Mouse (Mus musculus) thymus, adult 2 months (tissue): Measurements from ENCODE around the gene Atp2a2. TPM values are rescaled to one million over a fixed set of nuclear protein-coding genes. Genes with fewer than 3 reads are reported as not detected.

Source experiments
- DNase-seq: peaks from one replicate; pipeline ENCODE4 v3.0.0; 2021
- H3K27ac ChIP-seq: fragments of 200-500 bp; 2 replicates; pipeline ENCODE4 v1.5.1; 2012; ENCODE audit warnings: low read length, control low read depth; ENCODE audit not compliant: control insufficient read depth, insufficient read depth
- H3K27me3 ChIP-seq: fragments of 200-500 bp; 2 replicates; pipeline ENCODE4 v1.6.1; 2012; ENCODE audit warnings: mild to moderate bottlenecking, low read length, moderate library complexity, mixed read lengths; ENCODE audit not compliant: control insufficient read depth, insufficient read depth
- H3K36me3 ChIP-seq: fragments of 200-500 bp; 2 replicates; pipeline ENCODE4 v1.6.1; 2012; ENCODE audit warnings: mild to moderate bottlenecking, low read length, moderate library complexity; ENCODE audit not compliant: control insufficient read depth, insufficient read depth
- H3K4me1 ChIP-seq: fragments of 200-500 bp; replicated peaks from 2 replicates; pipeline ENCODE4 v1.6.1; 2012; ENCODE audit warnings: low read length; ENCODE audit not compliant: control insufficient read depth, insufficient read depth
- H3K4me3 ChIP-seq: fragments of 200-500 bp; 2 replicates; pipeline ENCODE4 v1.5.1; 2012; ENCODE audit warnings: mild to moderate bottlenecking, low read length, control low read depth, moderate library complexity; ENCODE audit not compliant: control insufficient read depth, insufficient read depth
- CTCF ChIP-seq: fragments of 200-500 bp; IDR thresholded peaks from 2 replicates; pipeline ENCODE4 v1.5.1; 2012; ENCODE audit warnings: mild to moderate bottlenecking, control low read depth, low read length, moderate library complexity, borderline replicate concordance; ENCODE audit not compliant: control insufficient read depth, poor library complexity, insufficient read depth; ENCODE audit errors: extremely low read depth
- POLR2A ChIP-seq: fragments of 200-500 bp; IDR thresholded peaks from 2 replicates; pipeline ENCODE4 v1.6.1; 2012; ENCODE audit warnings: mild to moderate bottlenecking, low read length, control low read depth, moderate library complexity; ENCODE audit not compliant: control insufficient read depth, poor library complexity, insufficient read depth; ENCODE audit errors: extremely low read depth
- WGBS: fragments of 180-500 bp; shearing (Covaris S2); methylation state at CpG from one replicate; pipeline ENCODE4 v1.1.7; 2018; 5-methylcytosine and 5-hydroxymethylcytosine counted together
- polyA plus RNA-seq: library from polyadenylated mRNA; depleted of rRNA; stranded (reverse); fragments of >200 nt; gene quantifications from 2 replicates; pipeline ENCODE4 v1.2.3, GENCODE M21; 2012

Atp2a2 gene
- polyA plus RNA-seq, 1 experiment: 175 TPM

DNA sequence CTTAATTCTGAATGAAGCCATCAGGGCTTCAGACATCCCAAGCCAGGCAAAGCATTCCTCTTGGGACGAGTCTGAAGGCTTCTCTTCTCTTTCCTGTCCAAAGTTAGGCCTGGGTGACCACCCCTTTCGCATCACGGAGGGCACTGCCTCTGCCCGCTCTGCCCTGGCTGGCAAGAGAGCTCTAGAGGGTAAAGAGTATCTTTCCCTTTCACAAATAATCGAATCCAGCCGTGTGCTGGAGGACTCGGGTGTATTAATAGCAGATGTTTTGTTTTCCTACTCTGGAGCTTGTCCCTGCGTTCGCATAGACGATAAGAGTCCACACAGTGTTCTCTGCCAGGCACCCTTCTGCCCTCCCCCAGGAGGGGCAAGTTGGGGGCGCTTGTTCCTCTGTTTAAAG lies 25.7 kb upstream of the Atp2a2 start:
- no peak for DNase-seq
- Histone ChIP-seq H3K4me3 (no peak overlapping the region), H3K27ac (no peak overlapping the region), H3K4me1 (no peaks in the 10 kb centered on the region), H3K36me3 (no peaks in the 10 kb centered on the region), H3K27me3 (no peaks in the 10 kb centered on the region)
- WGBS: 93% methylated on average over 11 of the region's 11 CpGs
- TF ChIP-seq POLR2A (no peak), CTCF (no peak)

DNA sequence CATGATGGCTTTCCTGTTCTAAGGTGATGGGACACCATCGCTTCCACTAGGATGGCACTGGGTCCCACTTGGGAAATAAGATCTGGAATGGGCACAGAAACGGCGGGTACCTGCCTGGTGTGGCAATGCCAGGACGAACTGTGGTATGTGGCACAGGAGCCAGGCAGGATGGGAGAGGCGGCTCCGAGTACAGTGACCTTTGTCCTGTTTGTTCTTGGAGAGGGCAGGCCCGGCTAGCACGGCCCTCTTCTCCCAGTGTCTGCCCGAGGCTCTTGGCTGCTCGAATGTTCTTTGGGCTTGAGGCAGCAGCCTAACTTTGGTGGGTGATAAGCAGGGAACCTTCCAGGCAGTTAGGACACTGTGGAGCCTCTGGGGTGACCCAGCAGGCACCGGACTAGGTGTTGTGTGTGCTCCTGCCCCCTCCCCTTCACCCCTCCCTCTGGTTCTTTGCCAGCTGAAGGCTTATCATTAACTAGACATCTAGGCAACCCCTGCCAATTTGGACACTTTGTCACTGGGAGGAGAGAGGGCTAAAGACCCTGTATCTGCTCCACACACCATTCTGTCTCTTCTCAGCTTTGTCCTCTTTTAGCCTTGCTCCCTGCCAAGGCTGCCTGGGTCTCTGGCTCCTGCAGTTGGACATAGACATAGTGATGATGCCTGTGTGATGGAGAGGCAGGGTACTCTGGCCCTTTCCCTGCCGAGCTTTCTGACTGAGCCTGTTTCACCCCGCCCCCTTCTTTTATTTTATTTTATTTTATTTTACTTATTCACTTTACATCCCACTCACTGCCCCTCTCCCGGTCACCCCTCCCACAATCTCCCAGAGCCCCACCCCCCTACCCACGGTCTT lies 25.1 kb upstream of the Atp2a2 start:
- Histone ChIP-seq H3K27ac (no peak overlapping the region), H3K4me3 (no peak overlapping the region), H3K27me3 (no peaks in the 10 kb centered on the region), H3K4me1 (no peaks in the 10 kb centered on the region), H3K36me3 (no peaks in the 10 kb centered on the region)
- DNase-seq: no peak
- WGBS: 89% methylated on average over 15 of the region's 15 CpGs
- no peak for TF ChIP-seq POLR2A
- no peak for TF ChIP-seq CTCF

- no peak overlapping the region for H3K4me3 ChIP-seq
- no peaks in the 10 kb centered on the region for H3K27me3 ChIP-seq
- no peaks in the 10 kb centered on the region for H3K4me1 ChIP-seq
- H3K27ac ChIP-seq: no peak overlapping the region
- no peaks in the 10 kb centered on the region for H3K36me3 ChIP-seq
- WGBS: 96% methylated on average over 9 of the region's 9 CpGs
- DNase-seq: no peak
- TF ChIP-seq POLR2A: no peak
- TF ChIP-seq CTCF: no peak
These were observed 24.4 kb upstream of the Atp2a2 start for GRCm38 (mm10) chr5:122526405-122526804.

DNA sequence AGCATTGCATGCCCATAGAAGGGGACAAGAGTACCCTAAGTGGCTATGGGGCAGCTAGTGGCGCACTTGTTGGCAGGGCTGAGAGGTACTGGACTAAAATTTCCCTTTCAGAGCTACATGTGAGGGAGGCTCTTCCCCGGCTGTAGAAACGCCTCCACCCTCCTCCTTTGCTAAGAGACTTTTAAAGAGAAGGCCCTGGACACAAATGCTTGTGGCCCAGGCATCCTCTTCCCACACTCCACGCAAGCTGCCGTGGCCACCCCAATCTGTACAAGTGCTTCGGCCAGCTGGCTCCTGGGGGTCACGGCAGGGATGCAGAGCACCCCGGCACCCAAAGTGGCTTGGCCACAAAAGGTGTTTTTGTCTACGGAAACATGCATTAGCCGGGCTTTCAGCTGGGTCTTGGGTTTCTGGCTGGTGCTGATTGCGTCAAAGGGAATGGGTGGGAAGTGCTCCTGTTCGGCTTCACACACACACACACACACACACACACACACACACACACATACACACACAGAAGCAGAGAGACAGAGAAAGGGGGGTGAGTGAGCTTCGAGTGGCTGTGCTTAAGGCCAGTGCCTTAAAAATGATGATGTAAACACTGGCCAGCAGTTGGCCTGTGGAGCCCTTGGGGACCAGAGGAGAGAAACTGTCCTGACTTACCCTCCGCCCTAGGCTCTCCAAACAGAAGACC lies 23.4 kb upstream of the Atp2a2 start:
- 94% methylated on average over 14 of the region's 14 CpGs for WGBS
- Histone ChIP-seq H3K4me1 (no peaks in the 10 kb centered on the region), H3K27ac (no peak overlapping the region), H3K36me3 (no peaks in the 10 kb centered on the region), H3K27me3 (no peaks in the 10 kb centered on the region), H3K4me3 (no peak overlapping the region)
- DNase-seq: no peak
- TF ChIP-seq POLR2A (no peak), CTCF (no peak)

DNA sequence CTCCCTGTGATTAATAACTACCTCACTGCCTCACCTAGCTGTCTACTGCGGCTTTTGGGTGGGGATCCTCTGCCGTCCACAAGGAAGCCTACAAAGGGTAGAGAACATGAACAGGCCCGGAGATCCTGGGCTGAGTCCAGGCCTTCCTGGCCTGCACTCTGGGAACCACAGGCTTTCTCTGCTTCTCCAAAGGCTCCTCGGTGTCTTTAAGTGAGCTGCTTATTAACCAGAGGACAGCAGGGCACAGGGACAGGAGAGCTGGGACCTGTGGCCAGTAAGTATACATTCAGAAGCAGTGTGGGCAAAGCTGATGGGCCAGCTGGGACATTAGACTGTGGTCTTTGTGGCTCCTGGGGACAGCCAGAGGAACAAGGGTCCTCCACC lies 22.8 kb upstream of the Atp2a2 start:
- H3K27me3 ChIP-seq: no peaks in the 10 kb centered on the region
- no peak overlapping the region for H3K4me3 ChIP-seq
- no peak overlapping the region for H3K27ac ChIP-seq
- H3K36me3 ChIP-seq: no peaks in the 10 kb centered on the region
- 89% methylated on average over 4 of the region's 4 CpGs for WGBS
- DNase-seq: no peak
- no peaks in the 10 kb centered on the region for H3K4me1 ChIP-seq
- TF ChIP-seq POLR2A (no peak), CTCF (no peak)

GRCm38 (mm10) chr5:122524244-122524643 lies 22.2 kb upstream of the Atp2a2 start:
- no peak for TF ChIP-seq CTCF
- TF ChIP-seq POLR2A: no peak
- H3K27me3 ChIP-seq: no peaks in the 10 kb centered on the region
- no peak for DNase-seq
- H3K4me3 ChIP-seq: no peak overlapping the region
- no peak overlapping the region for H3K27ac ChIP-seq
- WGBS: 95% methylated on average over 3 of the region's 3 CpGs
- no peaks in the 10 kb centered on the region for H3K4me1 ChIP-seq
- H3K36me3 ChIP-seq: no peaks in the 10 kb centered on the region

GRCm38 (mm10) chr5:122521130-122521473 lies 19.1 kb upstream of the Atp2a2 start:
- TF ChIP-seq POLR2A (no peak), CTCF (no peak)
- no peaks in the 10 kb centered on the region for H3K36me3 ChIP-seq
- H3K27ac ChIP-seq: no peak overlapping the region
- peaks cover 8% of the 10 kb centered on the region for H3K4me1 ChIP-seq
- no peak overlapping the region for H3K4me3 ChIP-seq
- WGBS: 93% methylated on average over 3 of the region's 3 CpGs
- H3K27me3 ChIP-seq: no peaks in the 10 kb centered on the region
- no peak for DNase-seq
